Mouse (Mus musculus) myocyte (in vitro differentiated cells): ENCODE measurements at regions not wholly inside any gene's neighbourhood (a gene's known extent, or its start where the extent isn't known, plus 50 kb on each side); places are given as distances from the start of the nearest gene placed in this dataset.

ENCODE experiments used
- CEBPB ChIP-seq: IDR thresholded peaks from 2 replicates; pipeline ENCODE4 v1.6.1; 2011; ENCODE audit warnings: mild to moderate bottlenecking, moderate library complexity; ENCODE audit not compliant: poor library complexity, insufficient read depth, severe bottlenecking
- E2F4 ChIP-seq: IDR thresholded peaks from one replicate; pipeline ENCODE4 v1.6.1; 2011; ENCODE audit warnings: mild to moderate bottlenecking, control low read depth, moderate library complexity; ENCODE audit not compliant: insufficient read depth
- MAX ChIP-seq: IDR thresholded peaks from one replicate; pipeline ENCODE4 v1.6.1; 2011; ENCODE audit warnings: low read depth, mild to moderate bottlenecking, control low read depth
- MYOD1 ChIP-seq, 3 experiments: IDR thresholded peaks; one replicate each; pipeline ENCODE4 v1.6.1; 2011; ENCODE audit warnings: control low read depth in 2 of 3, low read depth in 2 of 3, mild to moderate bottlenecking in 2 of 3, moderate library complexity in 1 of 3; ENCODE audit not compliant: insufficient read length in 2 of 3, control insufficient read depth in 1 of 3
- POLR2A ChIP-seq: IDR thresholded peaks from one replicate; pipeline ENCODE4 v1.6.1; 2011; ENCODE audit warnings: low read depth, mild to moderate bottlenecking, control low read depth, moderate library complexity; ENCODE audit not compliant: insufficient read length
- POLR2AphosphoS2 ChIP-seq: IDR thresholded peaks from one replicate; pipeline ENCODE4 v1.6.1; 2011; ENCODE audit warnings: low read depth, control low read depth; ENCODE audit not compliant: insufficient read length
- REST ChIP-seq: IDR thresholded peaks from one replicate; pipeline ENCODE4 v1.6.1; 2011; ENCODE audit warnings: mild to moderate bottlenecking, control low read depth, moderate library complexity; ENCODE audit not compliant: insufficient read depth, insufficient read length
- SRF ChIP-seq: IDR thresholded peaks from one replicate; pipeline ENCODE4 v1.6.1; 2011; ENCODE audit warnings: low read depth; ENCODE audit not compliant: control insufficient read depth, insufficient read length
- TCF12 ChIP-seq: IDR thresholded peaks from one replicate; pipeline ENCODE4 v1.6.1; 2011; ENCODE audit warnings: mild to moderate bottlenecking, control low read depth; ENCODE audit not compliant: poor library complexity, insufficient read depth, severe bottlenecking
- TCF3 ChIP-seq: IDR thresholded peaks from one replicate; pipeline ENCODE4 v1.6.1; 2011; ENCODE audit warnings: low read depth, control low read depth; ENCODE audit not compliant: insufficient read length
- USF1 ChIP-seq: IDR thresholded peaks from one replicate; pipeline ENCODE4 v1.6.1; 2011; ENCODE audit warnings: low read depth, mild to moderate bottlenecking, control low read depth, moderate library complexity

- TF ChIP-seq E2F4, result no peak
- no peak for TF ChIP-seq POLR2A
- no peak for TF ChIP-seq CEBPB
- no peak for TF ChIP-seq POLR2AphosphoS2
- TF ChIP-seq MYOD1 (IDR thresholded peaks at IDR 0.05; ENCODE audit: control insufficient read depth in 1 of 3, insufficient read length in 2 of 3, low read depth in 2 of 3), result no peak
- no peak for TF ChIP-seq USF1
- no peak for TF ChIP-seq TCF12
- TF ChIP-seq TCF3, result no peak
- no peak for TF ChIP-seq SRF
- no peak for TF ChIP-seq MAX
- TF ChIP-seq REST, result no peak
These were observed 1400.4 kb upstream of the Gm7489 start for GRCm38 (mm10) chr15:52484276-52484675.
